Mouse (Mus musculus) activated CD4-positive, CD25-positive, alpha-beta regulatory T cell, adult 9 weeks (primary cell): ENCODE results near the gene 2700049A03Rik. TPM values are rescaled to one million over a fixed set of nuclear protein-coding genes. Genes with fewer than 3 reads are reported as not detected.

Experiments used
- polyA plus RNA-seq: library from polyadenylated mRNA; unstranded; fragments of 100-300 nt; shearing (Covaris generic); gene quantifications from one replicate; pipeline ENCODE4 v1.2.1, GENCODE M21; 2017

2700049A03Rik gene
- 11.9 TPM for polyA plus RNA-seq

DNA sequence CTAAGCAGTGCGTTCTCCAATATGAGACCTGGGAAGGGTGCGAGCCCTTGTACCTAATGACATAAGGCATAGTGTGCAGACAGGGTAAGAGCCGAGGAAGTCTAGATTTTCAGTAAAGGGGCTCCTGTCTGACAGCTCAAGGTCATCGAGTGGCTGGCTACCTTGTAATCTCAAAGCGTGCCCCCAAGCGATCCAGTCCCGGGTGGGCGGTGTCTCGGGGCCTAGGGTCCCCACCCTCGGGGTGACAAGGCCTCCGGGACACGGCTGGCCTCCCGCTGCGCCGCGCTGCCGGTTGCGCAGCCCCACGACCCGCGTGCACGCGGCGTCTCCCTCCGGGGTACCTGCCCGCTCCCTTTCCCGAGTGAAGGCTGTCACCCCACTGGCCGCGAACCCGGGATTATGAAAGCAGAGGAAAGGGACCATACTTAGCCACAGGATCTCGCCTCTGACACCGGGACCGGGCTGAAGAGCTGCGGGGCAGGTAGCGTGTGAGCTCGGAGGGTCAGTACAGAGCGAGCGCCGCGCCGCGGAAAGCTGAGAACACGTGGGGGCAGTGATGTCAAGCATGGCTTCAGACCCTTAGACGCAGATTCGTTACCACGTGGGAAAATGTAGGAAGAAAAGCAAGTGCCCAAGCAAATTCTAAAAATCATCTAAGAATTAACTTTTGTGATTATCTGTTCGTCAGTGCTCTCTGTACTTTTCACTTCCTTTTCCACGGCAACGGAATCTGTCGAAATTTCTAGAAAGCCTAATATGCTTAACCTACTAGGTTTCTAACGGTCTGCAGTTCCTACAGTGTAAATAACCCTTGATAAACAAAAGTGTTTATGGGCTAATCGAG, at the start of gene 2700049A03Rik, which contains the start of gene Timm9:
Gene 2700049A03Rik, plus strand, starts transcription at position 719 of the 844 bp plus-strand sequence.
Gene Timm9, minus strand, starts transcription at position 555 of the 844 bp plus-strand sequence.

GRCm38 (mm10) chr12:71111331-71111730, 25.3 kb upstream of the 2700049A03Rik start, which contains the start of gene Tomm20l:
TSS of gene Tomm20l (plus strand) at chr12:71111428.

Other genes starting within 250 kb of the 2700049A03Rik start
- gene Actr10, start 199.0 kb upstream of the 2700049A03Rik start, polyA plus RNA-seq, result 374 TPM
- gene Psma3, start 162.2 kb upstream of the 2700049A03Rik start, polyA plus RNA-seq, result 439 TPM
- 164 TPM for gene Arid4a, start 120.9 kb upstream of the 2700049A03Rik start, polyA plus RNA-seq
- not detected for gene Tomm20l, start 25.4 kb upstream of the 2700049A03Rik start, polyA plus RNA-seq
- 45.4 TPM for gene Timm9, start 164 bp upstream of the 2700049A03Rik start, polyA plus RNA-seq
- gene Dact1, start 173.0 kb downstream of the 2700049A03Rik start, polyA plus RNA-seq, result not detected